Mouse (Mus musculus) layer of hippocampus, adult 9-10 months (tissue): Measurements from ENCODE around the gene Daxx.
A peak's percentile ranks its signal among the peaks of the same experiment; 100 is the strongest.
"Not testable (repeated sequence)": the region's sequence is repeated elsewhere in the genome, so short reads cannot be mapped to it uniquely, and the experiment has no call there.

Experiments used
- DNase-seq: peaks from one replicate; pipeline ENCODE4 v3.0.0; 2022; ENCODE audit warnings: low spot score

Daxx gene

GRCm38 (mm10) chr17:33903911-33904651, 5.1 kb upstream of the Daxx start:
- DNase-seq: not testable (repeated sequence)

- DNase-seq: not testable (repeated sequence)
Observed at GRCm38 (mm10) chr17:33904835-33905234, 4.4 kb upstream of the Daxx start, which contains the start of gene Platr17. Gene Platr17, plus strand, starts transcription at chr17:33905135.

GRCm38 (mm10) chr17:33908331-33909076, 710 bp upstream of the Daxx start:
- DNase-seq: no peak

- DNase-seq: no peak
Observed at GRCm38 (mm10) chr17:33909869-33910250, 646 bp downstream of the Daxx start.

- no peak for DNase-seq
Observed at GRCm38 (mm10) chr17:33910346-33911051, 1.3 kb downstream of the Daxx start.

GRCm38 (mm10) chr17:33911052-33911812, 2.0 kb downstream of the Daxx start:
- no peak for DNase-seq

GRCm38 (mm10) chr17:33911813-33912414, 2.7 kb downstream of the Daxx start:
- no peak for DNase-seq

- no peak for DNase-seq
Observed at GRCm38 (mm10) chr17:33913264-33913663, 4.0 kb downstream of the Daxx start.

GRCm38 (mm10) chr17:33913905-33914304, 4.7 kb downstream of the Daxx start:
- DNase-seq: no peak

- DNase-seq: no peak
Observed at GRCm38 (mm10) chr17:33914969-33915391, 5.8 kb downstream of the Daxx start.

- DNase-seq: peak; percentile 91
Observed at GRCm38 (mm10) chr17:33915671-33916250, 6.5 kb downstream of the Daxx start, which contains the start of the genes Tapbp and Zbtb22. Gene Tapbp, plus strand, starts transcription at chr17:33915899. Gene Zbtb22, plus strand, starts transcription at chr17:33915904.

- DNase-seq: no peak
Observed at GRCm38 (mm10) chr17:33916294-33916693, 7.1 kb downstream of the Daxx start.

GRCm38 (mm10) chr17:33916847-33917655, 7.8 kb downstream of the Daxx start:
- no peak for DNase-seq

GRCm38 (mm10) chr17:33917656-33918292, 8.6 kb downstream of the Daxx start:
- DNase-seq: no peak

- no peak for DNase-seq
Observed at GRCm38 (mm10) chr17:33918293-33919203, 9.3 kb downstream of the Daxx start.

- DNase-seq: no peak
Observed at GRCm38 (mm10) chr17:33919351-33920281, 10.4 kb downstream of the Daxx start.
